Mouse (Mus musculus): ENCODE results near the gene Cfap61. TPM values are rescaled to one million over a fixed set of nuclear protein-coding genes. Genes with fewer than 3 reads are reported as not detected.
"Not testable (repeated sequence)": the region's sequence is repeated elsewhere in the genome, so short reads cannot be mapped to it uniquely, and the experiment has no call there.

The Cfap61 gene
- polyA plus RNA-seq (2015; fragmentation: Nextera tagmentation; extraction: Ambion mirVana), result 2.7 and 3.4 TPM in 2 replicates

DNA sequence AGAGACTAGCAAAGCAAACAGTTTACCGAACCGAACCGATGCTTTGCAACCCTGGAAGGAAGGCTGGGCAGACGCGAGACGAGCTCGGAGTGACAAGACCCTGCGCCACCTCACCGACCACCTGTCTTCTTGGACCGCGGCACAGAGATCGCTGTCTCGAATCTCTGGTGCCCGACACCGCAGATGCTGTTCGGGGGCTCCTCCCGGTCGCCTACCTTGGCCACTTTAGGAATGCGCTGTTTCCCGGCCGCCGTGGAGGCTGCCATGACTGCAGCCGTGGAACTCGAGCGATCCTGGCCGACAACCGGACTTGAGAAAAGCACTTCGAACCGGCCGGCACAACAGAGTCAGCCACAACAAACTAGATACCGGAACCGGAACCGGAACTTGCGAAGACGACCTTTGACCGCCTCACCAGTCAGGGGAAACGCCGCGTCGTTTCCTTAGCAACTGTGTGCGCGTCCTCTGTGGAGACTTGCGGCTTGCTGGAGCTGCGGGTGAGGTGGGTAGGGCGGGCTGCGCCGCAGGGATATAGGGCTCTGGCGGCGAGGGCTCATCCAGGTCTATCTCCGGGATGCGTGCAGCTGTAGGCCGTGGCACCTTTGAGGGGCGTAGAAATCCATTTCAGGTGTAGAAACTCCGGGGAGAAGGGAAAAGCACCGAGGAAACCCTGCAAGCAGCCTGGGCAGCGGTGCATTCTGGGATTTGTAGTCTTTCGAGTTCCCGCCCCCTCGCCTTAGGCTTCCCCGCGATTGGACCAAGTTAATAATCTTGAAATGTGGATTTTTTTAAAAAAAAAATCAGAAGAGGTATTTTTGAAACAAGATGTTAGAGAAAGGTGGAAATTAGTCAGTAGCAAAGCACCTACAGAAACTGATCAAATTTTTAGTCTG, at the start of gene Cfap61, which contains the start of gene Crnkl1:
Gene Cfap61, plus strand, starts transcription at position 446 of the 893 bp plus-strand sequence.
Gene Crnkl1, minus strand, starts transcription at position 676 of the 893 bp plus-strand sequence.
- Histone ChIP-seq H3K36me3 (peaks cover 28% of the 10 kb centered on the region), H3K9me3 (replicated peaks) (no peaks in the 10 kb centered on the region), H3K27me3 (replicated peaks) (no peaks in the 10 kb centered on the region), H3K4me2 (peak within 1 kb of the TSS; percentile 81), H3K4me1 (peaks cover 9% of the 10 kb centered on the region), H3K4me3 (replicated peaks) (peak within 1 kb of the TSS; percentile 78), H3K9ac (replicated peaks) (peak within 1 kb of the TSS; percentile 59), H3K27ac (replicated peaks) (no peak within 1 kb of the TSS)
- peak; percentile 99 for ATAC-seq (ENCODE audit: low FRiP score)
- WGBS, result under 1% methylated on average over 61 of the region's 61 CpGs

DNA sequence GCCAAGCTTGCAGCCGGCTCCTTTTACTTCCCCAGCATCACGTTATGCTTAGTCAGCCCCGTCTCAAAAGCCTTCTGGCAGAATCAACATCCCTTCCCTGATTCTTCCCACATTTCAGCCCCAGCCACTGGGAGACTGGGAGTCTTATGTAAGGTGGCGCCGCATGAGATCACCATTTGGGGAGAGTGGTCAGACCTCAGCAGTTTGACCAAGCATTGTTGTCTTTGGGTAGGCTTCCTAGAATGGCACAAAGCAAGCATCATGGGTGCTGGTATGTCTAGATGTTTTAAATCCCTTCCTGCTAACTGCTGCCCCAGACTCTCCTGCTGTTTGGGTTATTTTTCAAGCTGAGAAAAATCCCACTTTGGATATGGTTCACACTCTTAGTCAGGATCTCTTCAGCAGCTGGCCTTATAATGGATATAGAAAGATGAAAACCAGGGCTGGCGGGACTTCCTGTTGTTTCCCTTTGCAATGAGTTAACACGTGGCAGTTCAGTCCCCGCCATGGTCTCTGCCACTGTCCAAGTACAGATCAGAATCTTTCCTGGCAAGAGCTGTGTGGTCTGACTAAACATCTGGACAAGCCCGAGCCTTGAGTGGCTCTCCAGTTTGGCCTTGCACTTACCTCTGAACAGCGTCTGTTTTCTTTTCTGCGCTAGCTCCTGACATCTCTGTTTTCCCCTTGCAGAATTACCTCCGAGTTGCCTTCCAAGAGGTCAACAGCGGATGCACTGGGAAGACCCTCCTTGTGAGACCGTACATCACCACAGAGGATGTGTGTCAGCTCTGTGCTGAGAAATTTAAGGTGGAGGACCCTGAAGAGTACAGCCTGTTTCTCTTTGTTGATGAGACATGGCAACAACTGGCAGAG, 49.4 kb upstream of the Cfap61 start:
- Histone ChIP-seq H3K4me3 (replicated peaks) (no peak overlapping the region), H3K36me3 (peaks cover 12% of the 10 kb centered on the region), H3K9me3 (replicated peaks) (no peaks in the 10 kb centered on the region), H3K9ac (replicated peaks) (no peak overlapping the region), H3K4me2 (no peak overlapping the region), H3K27ac (replicated peaks) (0 out of 2 replicates have a peak overlapping the region, but pooled peaks have one; percentile 24), H3K4me1 (peaks cover 20% of the 10 kb centered on the region), H3K27me3 (replicated peaks) (no peaks in the 10 kb centered on the region)
- 81% methylated on average over 14 of the region's 14 CpGs for WGBS
- ATAC-seq (ENCODE audit: low FRiP score), result 0 out of 2 replicates have a peak, but pooled peaks have one; percentile 16

DNA sequence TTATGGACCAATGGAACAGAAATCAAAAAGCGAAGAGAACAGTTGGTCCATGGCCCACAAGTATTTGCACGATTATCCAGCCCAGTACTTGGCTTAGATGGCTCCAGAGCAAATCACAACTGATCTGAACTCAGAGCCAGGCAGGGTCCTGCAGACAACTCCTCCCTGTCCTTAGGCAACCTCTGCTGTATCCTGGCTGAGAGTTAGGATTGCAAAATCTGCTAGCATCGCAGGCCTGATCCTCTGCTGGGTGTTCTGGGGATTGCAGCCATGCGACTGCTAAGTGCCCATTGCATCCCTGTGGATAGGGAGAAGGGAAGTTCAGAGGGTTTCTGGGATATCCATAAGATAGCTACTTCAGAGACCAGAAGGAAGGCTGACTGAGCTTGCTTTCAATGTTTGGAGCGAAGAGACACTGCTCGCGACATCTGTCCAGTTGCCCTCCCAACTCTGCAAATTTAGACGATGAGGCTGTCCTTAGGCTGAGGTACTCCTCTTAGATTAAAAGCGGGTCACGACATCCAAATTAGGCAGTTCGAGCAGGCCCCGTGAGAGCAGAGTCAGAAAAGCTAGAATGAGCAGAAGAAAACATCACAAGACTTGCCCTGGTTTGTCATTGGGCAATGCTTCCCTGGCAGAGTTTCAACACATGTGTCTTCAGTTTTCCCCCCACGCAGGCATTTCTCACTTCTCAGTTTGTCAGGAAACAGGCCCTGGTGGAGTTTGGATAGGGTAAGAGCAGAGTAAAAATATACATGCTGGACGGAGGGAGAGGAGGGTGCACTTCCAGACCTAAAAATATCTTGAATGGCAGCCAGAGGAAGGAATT, 46.4 kb upstream of the Cfap61 start:
- Histone ChIP-seq H3K27ac (replicated peaks) (peak overlapping the region; percentile 10; the same call in 1 of the 2 replicates), H3K4me2 (no peak overlapping the region), H3K27me3 (replicated peaks) (no peaks in the 10 kb centered on the region), H3K9me3 (replicated peaks) (no peaks in the 10 kb centered on the region), H3K4me1 (peaks cover 16% of the 10 kb centered on the region; the same call in 1 of the 2 replicates), H3K4me3 (replicated peaks) (no peak overlapping the region), H3K9ac (replicated peaks) (no peak overlapping the region), H3K36me3 (peaks cover 12% of the 10 kb centered on the region)
- ATAC-seq (ENCODE audit: low FRiP score), result no peak
- WGBS, result 77% methylated on average over 14 of the region's 14 CpGs

DNA sequence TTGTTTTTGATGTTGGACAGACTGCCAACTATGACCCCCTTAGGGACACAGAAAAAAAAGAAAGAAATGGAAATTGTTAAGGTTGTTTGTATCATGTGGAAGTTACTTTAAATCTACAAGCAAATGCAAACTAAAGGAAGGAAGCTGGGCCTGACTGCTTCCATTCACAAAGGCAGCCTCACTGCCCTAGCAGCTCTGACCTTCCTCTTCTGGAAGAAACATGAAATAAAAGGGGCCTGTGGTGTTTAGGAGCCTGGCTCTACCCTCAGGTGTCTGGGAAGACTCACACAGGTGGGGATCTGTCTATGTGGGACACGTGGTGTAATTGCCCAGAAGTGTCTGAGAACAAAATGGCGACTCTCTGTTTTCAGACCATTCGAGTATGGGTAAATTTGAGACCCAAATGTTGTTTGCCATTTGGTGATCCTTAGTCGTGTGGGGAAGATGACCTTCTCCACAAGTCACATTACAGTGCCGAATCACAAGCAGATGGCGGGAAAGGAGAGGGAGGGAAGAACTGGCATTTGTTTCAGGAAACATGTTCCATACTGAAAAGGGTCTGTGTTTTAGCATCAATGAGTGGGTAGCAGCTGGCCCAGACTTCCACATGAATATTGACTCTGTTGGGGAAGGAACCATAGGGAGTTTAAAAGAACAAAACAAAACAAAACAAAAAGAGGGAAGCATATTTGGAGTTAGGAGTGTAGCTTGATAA, 45.7 kb upstream of the Cfap61 start:
- ATAC-seq (ENCODE audit: low FRiP score), result no peak
- H3K27ac ChIP-seq (replicated peaks), result no peak overlapping the region

DNA sequence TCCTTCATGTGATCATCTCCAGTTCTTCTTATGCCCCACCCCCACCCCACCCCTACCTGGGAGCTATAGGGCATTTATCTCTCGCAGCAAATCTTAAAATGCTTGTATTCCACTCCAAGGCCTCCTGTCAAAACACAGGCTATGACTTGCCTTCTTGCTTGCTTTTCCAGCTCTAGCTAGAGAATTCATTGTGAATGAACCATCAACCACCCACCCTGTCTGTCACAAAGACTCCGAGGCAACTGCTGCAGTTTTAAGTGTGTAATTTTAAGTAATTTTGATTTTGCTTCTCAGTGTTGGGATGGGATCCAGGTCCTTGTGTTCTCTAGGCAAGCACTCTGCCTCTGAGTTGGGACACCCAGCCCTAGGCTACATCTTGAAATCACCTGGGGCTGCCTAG, 44.0 kb upstream of the Cfap61 start:
- Histone ChIP-seq H3K27ac (replicated peaks) (no peak overlapping the region), H3K9me3 (replicated peaks) (no peaks in the 10 kb centered on the region), H3K4me3 (replicated peaks) (no peak overlapping the region), H3K4me1 (peaks cover 7% of the 10 kb centered on the region; the same call in 1 of the 2 replicates), H3K4me2 (no peak overlapping the region), H3K36me3 (peaks cover 11% of the 10 kb centered on the region; the same call in 1 of the 2 replicates), H3K27me3 (replicated peaks) (no peaks in the 10 kb centered on the region), H3K9ac (replicated peaks) (no peak overlapping the region)
- no peak for ATAC-seq (ENCODE audit: low FRiP score)
- WGBS, result 91% methylated on average over 2 of the region's 2 CpGs

More for the DNA sequence above, 45.7 kb upstream of the Cfap61 start:
- Histone ChIP-seq H3K9ac (replicated peaks) (no peak overlapping the region), H3K36me3 (peaks cover 12% of the 10 kb centered on the region; the same call in 1 of the 2 replicates), H3K4me3 (replicated peaks) (no peak overlapping the region), H3K4me2 (no peak overlapping the region), H3K27me3 (replicated peaks) (no peaks in the 10 kb centered on the region), H3K9me3 (replicated peaks) (no peaks in the 10 kb centered on the region), H3K4me1 (peaks cover 14% of the 10 kb centered on the region; the same call in 1 of the 2 replicates)
- WGBS, result 70% methylated on average over 6 of the region's 6 CpGs

DNA sequence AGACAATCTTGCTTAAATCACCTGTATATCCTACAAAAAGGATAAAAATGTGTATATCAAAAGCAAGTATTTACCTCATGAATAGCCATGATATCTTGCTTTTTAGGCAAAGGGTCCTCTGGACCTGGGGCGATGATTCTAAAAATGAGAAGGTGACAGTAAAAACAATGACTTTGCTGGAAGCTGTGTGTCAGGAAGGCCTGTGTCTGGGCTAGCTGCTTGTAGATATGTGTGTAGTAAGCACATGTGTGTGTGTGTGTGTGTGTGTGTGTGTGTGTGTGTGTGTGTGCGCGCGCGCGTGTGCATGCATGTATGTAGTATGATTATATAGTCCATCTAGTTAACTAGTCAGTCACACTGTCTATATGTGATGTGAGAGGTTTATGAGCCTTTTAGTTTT, 40.8 kb upstream of the Cfap61 start:
- no peaks in the 10 kb centered on the region for H3K9me3 ChIP-seq (replicated peaks)
- no peak overlapping the region for H3K4me2 ChIP-seq
- H3K4me3 ChIP-seq (replicated peaks), result no peak overlapping the region
- 99% methylated on average over 6 of the region's 6 CpGs for WGBS
- no peak for ATAC-seq (ENCODE audit: low FRiP score)
- no peaks in the 10 kb centered on the region for H3K36me3 ChIP-seq
- H3K9ac ChIP-seq (replicated peaks), result no peak overlapping the region
- H3K27me3 ChIP-seq (replicated peaks), result no peaks in the 10 kb centered on the region
- no peak overlapping the region for H3K27ac ChIP-seq (replicated peaks)
- 0 out of 2 replicates have a peak, but pooled peaks cover 3% of the 10 kb centered on the region for H3K4me1 ChIP-seq

DNA sequence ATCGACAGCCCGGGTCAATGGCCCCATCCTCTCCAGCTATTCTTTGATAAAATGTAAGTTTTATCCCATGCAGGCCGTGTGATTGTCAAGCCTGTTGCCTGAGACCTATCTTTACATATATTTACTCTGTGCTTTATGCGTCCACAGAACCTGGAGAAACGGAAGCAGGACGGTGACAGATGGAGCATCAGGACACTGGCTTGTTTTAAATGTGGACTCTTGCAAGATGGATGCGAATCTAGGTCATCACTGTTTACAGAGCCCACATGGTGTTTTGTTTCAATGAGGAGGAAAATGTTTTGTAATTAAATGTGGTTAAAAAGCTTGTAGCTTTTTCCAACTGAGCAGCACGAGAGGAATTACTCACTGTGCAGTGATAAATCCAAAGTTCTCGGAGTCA, 36.5 kb upstream of the Cfap61 start:
- no peak overlapping the region for H3K4me2 ChIP-seq
- no peaks in the 10 kb centered on the region for H3K27me3 ChIP-seq (replicated peaks)
- WGBS, result 72% methylated on average over 9 of the region's 9 CpGs
- no peak overlapping the region for H3K4me3 ChIP-seq (replicated peaks)
- no peak overlapping the region for H3K27ac ChIP-seq (replicated peaks)
- H3K9ac ChIP-seq (replicated peaks), result no peak overlapping the region
- peaks cover 2% of the 10 kb centered on the region; the same call in 1 of the 2 replicates for H3K4me1 ChIP-seq
- no peaks in the 10 kb centered on the region for H3K9me3 ChIP-seq (replicated peaks)
- ATAC-seq (ENCODE audit: low FRiP score), result no peak
- no peaks in the 10 kb centered on the region for H3K36me3 ChIP-seq

DNA sequence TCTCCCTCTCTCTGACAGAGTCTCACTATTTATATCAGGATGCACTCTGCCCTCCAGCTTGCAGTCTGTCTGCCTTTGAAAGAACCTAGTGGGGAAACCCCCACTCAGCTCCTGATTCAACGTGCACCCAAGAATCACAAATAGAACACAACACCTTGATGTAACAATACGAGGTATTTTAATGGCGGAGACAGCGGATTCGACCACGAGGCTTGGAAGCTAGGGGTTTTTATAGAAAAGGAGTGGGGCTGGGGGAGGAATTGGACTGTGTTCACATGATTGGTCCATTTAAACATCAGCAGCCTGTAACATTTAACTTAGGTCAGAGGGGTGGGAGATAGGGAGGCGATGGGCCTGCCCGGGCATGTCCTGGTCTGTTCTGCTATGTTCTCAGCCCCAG, 34.3 kb upstream of the Cfap61 start:
- H3K4me3 ChIP-seq (replicated peaks); H3K9me3 ChIP-seq (replicated peaks); H3K4me2 ChIP-seq; H3K9ac ChIP-seq (replicated peaks); H3K27ac ChIP-seq (replicated peaks); H3K27me3 ChIP-seq (replicated peaks); ATAC-seq (ENCODE audit: low FRiP score); H3K36me3 ChIP-seq: not testable (repeated sequence)
- 78% methylated on average over 8 of the region's 8 CpGs for WGBS
- peaks cover 19% of the 10 kb centered on the region for H3K4me1 ChIP-seq

DNA sequence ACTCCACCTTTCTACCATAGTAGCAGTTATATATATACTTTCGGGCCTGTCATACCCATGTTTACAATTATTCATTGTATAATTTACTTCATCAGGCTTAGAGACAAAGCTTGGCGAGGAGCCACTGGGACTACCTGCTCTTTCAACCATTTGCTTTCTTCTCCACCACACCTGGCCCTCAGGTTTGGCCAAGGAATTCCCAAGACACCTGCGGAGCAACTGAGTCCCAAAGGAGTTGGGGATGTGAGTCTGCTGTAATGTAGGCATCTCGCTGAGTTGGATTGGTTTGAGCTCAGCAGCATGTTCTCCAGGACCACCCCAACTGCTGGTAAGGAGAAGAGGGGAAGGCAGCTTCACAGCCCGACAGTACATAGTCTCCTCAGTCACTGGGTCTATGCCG, 32.7 kb upstream of the Cfap61 start, which contains the start of gene Naa20:
Gene Naa20, plus strand, starts transcription at position 239 of the 400 bp plus-strand sequence.
- H3K4me3 ChIP-seq (replicated peaks), result peak within 1 kb of the TSS; percentile 100
- no peaks in the 10 kb centered on the region for H3K9me3 ChIP-seq (replicated peaks)
- H3K27ac ChIP-seq (replicated peaks), result no peak within 1 kb of the TSS
- peak within 1 kb of the TSS; percentile 93; the same call in 1 of the 2 replicates for H3K9ac ChIP-seq (replicated peaks)
- no peak for ATAC-seq (ENCODE audit: low FRiP score)
- peaks cover 4% of the 10 kb centered on the region for H3K36me3 ChIP-seq
- H3K4me2 ChIP-seq, result peak within 1 kb of the TSS; percentile 63
- H3K4me1 ChIP-seq, result peaks cover 27% of the 10 kb centered on the region
- no peaks in the 10 kb centered on the region for H3K27me3 ChIP-seq (replicated peaks)
- WGBS, result 90% methylated on average over 6 of the region's 6 CpGs
